In genomic region chr11:22650771-22651170, GRCm38 (mm10) we compare ENCODE assay signal across 27 mouse cellular contexts.
DNase-seq lines count a peak whose midpoint lies in the region; ATAC-seq and TF ChIP-seq lines count a peak whose summit lies in the region.
"Had no signal": no experiment of that assay in that cellular context is flagged by ENCODE, and none has a peak within 500 bp of the region (broad histone marks: within the 10 kb centered on the region; RNA-seq: fewer than 3 reads in every experiment).

No protein-coding gene starts in this region.

- H3K4me1 ChIP-seq in megakaryocyte, embryonic 14.5 days, result peaks cover 85% of the 10 kb centered on the region
- H3K4me1 ChIP-seq in E14TG2a.4 (replicated peaks; ENCODE audit: low read depth, low read length), result peaks cover 34% of the 10 kb centered on the region
- H3K4me1 ChIP-seq: embryonic facial prominence, embryonic 15.5 days; forebrain, embryonic 10.5 days had no signal

- peak overlapping the region; percentile 38 for H3K4me3 ChIP-seq in megakaryocyte, embryonic 14.5 days (replicated peaks)
- peak overlapping the region; percentile 53 for H3K4me3 ChIP-seq in E14TG2a.4 (replicated peaks; ENCODE audit: low read length)
- H3K4me3 ChIP-seq: embryonic facial prominence, embryonic 13.5 days; embryonic facial prominence, embryonic 15.5 days; erythroblast, embryonic 14.5 days; forebrain, embryonic 10.5 days; forebrain, embryonic 12.5 days had no signal

- TF ChIP-seq CTCF in E14TG2a.4 (conservative IDR thresholded peaks at IDR 0.05; ENCODE audit: low read length), result no peak

- peak; percentile 55 for DNase-seq in heart, adult 11 months
- DNase-seq in heart, adult 18-20 months, result no peak
- no peak for DNase-seq in adipocyte (ENCODE audit: low spot score)
- DNase-seq: adrenal gland, adult 2 months; adrenal gland, postnatal 10 days; adrenal gland, postnatal 25 days; B cell, adult 2 months; cerebellum, adult 11 months; cerebellum, adult 18-20 months; cerebellum, adult 8-10 months; cerebellum, adult 9-11 months; cerebellum, postnatal 14 days; cerebellum, postnatal 36 days; embryo, embryonic 11 days had no signal

- no peaks in the 10 kb centered on the region for H3K27me3 ChIP-seq in megakaryocyte, embryonic 14.5 days (replicated peaks)
- H3K27me3 ChIP-seq in E14TG2a.4 (ENCODE audit: insufficient read depth, low read length), result no peaks in the 10 kb centered on the region
- H3K27me3 ChIP-seq: CH12.LX; embryonic facial prominence, embryonic 13.5 days; embryonic facial prominence, embryonic 15.5 days; forebrain, embryonic 12.5 days had no signal

- no peak for ATAC-seq in megakaryocyte, adult 5-6 weeks (ENCODE audit: poor library complexity, severe bottlenecking)
- ATAC-seq: activated CD4-positive, CD25-positive, alpha-beta regulatory T cell, adult 4 months; CD4-positive, CD25-positive, alpha-beta regulatory T cell, adult 4 months; forebrain, embryonic 14.5 days; forebrain, embryonic 16.5 days had no signal

- H3K36me3 ChIP-seq in megakaryocyte, embryonic 14.5 days (replicated peaks; ENCODE audit: low read length), result no peaks in the 10 kb centered on the region
- H3K36me3 ChIP-seq in E14TG2a.4 (ENCODE audit: insufficient read depth, low read length), result no peaks in the 10 kb centered on the region
- H3K36me3 ChIP-seq: embryonic facial prominence, embryonic 13.5 days; embryonic facial prominence, embryonic 15.5 days; forebrain, embryonic 10.5 days; forebrain, embryonic 12.5 days had no signal

- H3K9me3 ChIP-seq in megakaryocyte, embryonic 14.5 days, result no peaks in the 10 kb centered on the region
- H3K9me3 ChIP-seq in E14TG2a.4 (ENCODE audit: low read length), result no peaks in the 10 kb centered on the region
- H3K9me3 ChIP-seq: embryonic facial prominence, embryonic 13.5 days; embryonic facial prominence, embryonic 15.5 days; forebrain, embryonic 10.5 days; forebrain, embryonic 12.5 days had no signal
